Mouse (Mus musculus): ENCODE results near the gene Zdhhc20. TPM values are rescaled to one million over a fixed set of nuclear protein-coding genes. Genes with fewer than 3 reads are reported as not detected.
A peak's percentile ranks its signal among the peaks of the same experiment; 100 is the strongest.
"Not testable (repeated sequence)": the region's sequence is repeated elsewhere in the genome, so short reads cannot be mapped to it uniquely, and the experiment has no call there.

Gene Zdhhc20
- total RNA-seq, 2 experiments from 2014 or later = 36.6 to 50.5 TPM

GRCm38 (mm10) chr14:57892961-57893360 lies 2.9 kb upstream of the Zdhhc20 start:
- no peak for DNase-seq

- peak; percentile 45 to 64 for DNase-seq
Measured at GRCm38 (mm10) chr14:57889541-57890010, 500 bp downstream of the Zdhhc20 start.

- DNase-seq = no peak
Measured at GRCm38 (mm10) chr14:57887171-57887570, 2.9 kb downstream of the Zdhhc20 start.

- DNase-seq = no peak
Measured at GRCm38 (mm10) chr14:57886032-57886431, 4.0 kb downstream of the Zdhhc20 start.

- peak; percentile 39 to 50 for DNase-seq
Measured at GRCm38 (mm10) chr14:57883341-57883740, 6.7 kb downstream of the Zdhhc20 start.

- peak; percentile 25 to 30 for DNase-seq
Measured at GRCm38 (mm10) chr14:57882720-57883119, 7.4 kb downstream of the Zdhhc20 start.

- peak; percentile 89 for DNase-seq
Measured at GRCm38 (mm10) chr14:57881793-57882192, 8.3 kb downstream of the Zdhhc20 start.

GRCm38 (mm10) chr14:57881074-57881473 lies 9.0 kb downstream of the Zdhhc20 start:
- no peak for DNase-seq

GRCm38 (mm10) chr14:57877921-57878320 lies 12.2 kb downstream of the Zdhhc20 start:
- no peak for DNase-seq

GRCm38 (mm10) chr14:57866676-57867276 lies 23.3 kb downstream of the Zdhhc20 start:
- no peak for DNase-seq

GRCm38 (mm10) chr14:57865256-57865655 lies 24.8 kb downstream of the Zdhhc20 start:
- no peak for DNase-seq

GRCm38 (mm10) chr14:57863129-57863528 lies 26.9 kb downstream of the Zdhhc20 start:
- no peak for DNase-seq

- DNase-seq = no peak
Measured at GRCm38 (mm10) chr14:57861987-57862412, 28.1 kb downstream of the Zdhhc20 start.

- no peak for DNase-seq
Measured at GRCm38 (mm10) chr14:57859520-57859919, 30.6 kb downstream of the Zdhhc20 start.

- no peak for DNase-seq
Measured at GRCm38 (mm10) chr14:57858601-57859000, 31.5 kb downstream of the Zdhhc20 start.

GRCm38 (mm10) chr14:57856037-57856436 lies 34.0 kb downstream of the Zdhhc20 start:
- not testable (repeated sequence) for DNase-seq

GRCm38 (mm10) chr14:57852961-57853360 lies 37.1 kb downstream of the Zdhhc20 start:
- no peak for DNase-seq

GRCm38 (mm10) chr14:57850330-57850729 lies 39.7 kb downstream of the Zdhhc20 start:
- DNase-seq = peak; percentile 34 to 53

GRCm38 (mm10) chr14:57848646-57849045 lies 41.4 kb downstream of the Zdhhc20 start:
- DNase-seq = no peak

GRCm38 (mm10) chr14:57848061-57848460 lies 42.0 kb downstream of the Zdhhc20 start:
- not testable (repeated sequence) for DNase-seq

GRCm38 (mm10) chr14:57844535-57844934 lies 45.5 kb downstream of the Zdhhc20 start:
- DNase-seq = no peak

GRCm38 (mm10) chr14:57835157-57835556 lies 54.9 kb downstream of the Zdhhc20 start:
- DNase-seq = no peak

- DNase-seq = no peak
Measured at GRCm38 (mm10) chr14:57833526-57833925, 56.5 kb downstream of the Zdhhc20 start.

GRCm38 (mm10) chr14:57827284-57827683 lies 62.8 kb downstream of the Zdhhc20 start:
- no peak for DNase-seq
